Mouse (Mus musculus) hindbrain, embryonic 12.5 days (tissue): Measurements from ENCODE around the gene Invs. TPM values are rescaled to one million over a fixed set of nuclear protein-coding genes. Genes with fewer than 3 reads are reported as not detected.

Experiments
- ATAC-seq: fragments of 200-750 bp; cut with Nextera tagmentation; 2 replicates; pipeline ENCODE4 v1.8.0; 2017; ENCODE audit warnings: moderate TSS enrichment; ENCODE audit not compliant: low FRiP score
- H3K27ac ChIP-seq: fragments of 300-500 bp; sonication (generic); 2 replicates; pipeline ENCODE4 v1.5.1; 2016; ENCODE audit warnings: mild to moderate bottlenecking
- H3K27me3 ChIP-seq: fragments of 300-500 bp; sonication (generic); 2 replicates; pipeline ENCODE4 v1.6.1; 2016; ENCODE audit warnings: mild to moderate bottlenecking
- H3K36me3 ChIP-seq: fragments of 300-500 bp; sonication (generic); 2 replicates; pipeline ENCODE4 v1.6.1; 2016; ENCODE audit warnings: mild to moderate bottlenecking
- H3K4me1 ChIP-seq: fragments of 300-500 bp; sonication (generic); 2 replicates; pipeline ENCODE4 v1.6.1; 2016
- H3K4me2 ChIP-seq: fragments of 300-500 bp; sonication (generic); replicated peaks from 2 replicates; pipeline ENCODE4 v1.6.1; 2016; ENCODE audit warnings: mild to moderate bottlenecking
- H3K4me3 ChIP-seq: fragments of 300-500 bp; sonication (generic); 2 replicates; pipeline ENCODE4 v1.5.1; 2016; ENCODE audit warnings: mild to moderate bottlenecking
- H3K9ac ChIP-seq: fragments of 300-500 bp; sonication (generic); 2 replicates; pipeline ENCODE4 v1.6.1; 2016; ENCODE audit warnings: mild to moderate bottlenecking, moderate library complexity
- H3K9me3 ChIP-seq: fragments of 300-500 bp; sonication (generic); replicated peaks from 2 replicates; pipeline ENCODE4 v1.6.1; 2016; ENCODE audit warnings: mild to moderate bottlenecking
- WGBS: fragments of 180-500 bp; shearing (Covaris S2); methylation state at CpG from one replicate; pipeline ENCODE4 v1.1.7; 2016; 5-methylcytosine and 5-hydroxymethylcytosine counted together
- polyA plus RNA-seq: library from polyadenylated mRNA; unstranded; fragments of >200 nt; fragmentation: Nextera tagmentation; extraction: Ambion mirVana; gene quantifications from 2 replicates; pipeline ENCODE4 v1.2.1, GENCODE M21; 2016

Invs gene
- polyA plus RNA-seq, 1 experiment from 2014 or later: 10.4 TPM

DNA sequence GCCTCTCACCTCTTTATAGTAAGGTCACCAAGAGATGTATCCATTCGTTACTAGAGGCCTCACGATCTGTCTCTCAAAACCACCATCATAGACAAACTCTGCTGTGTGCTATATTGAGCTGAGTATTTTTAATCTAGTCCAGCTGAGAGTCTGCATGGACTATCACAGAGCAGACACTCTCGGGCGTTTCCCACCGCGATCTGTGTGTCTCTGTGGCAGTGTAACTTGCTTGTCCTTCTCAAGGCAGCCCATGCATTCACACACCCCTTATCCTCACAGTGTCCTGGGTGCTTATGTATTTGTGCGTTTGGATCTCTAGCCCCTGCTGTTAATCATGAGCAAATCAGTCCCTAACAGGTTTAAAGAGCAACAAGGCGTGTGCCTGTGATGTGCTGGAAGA, 133.9 kb downstream of the Invs start:
- Histone ChIP-seq H3K27me3 (no peaks in the 10 kb centered on the region), H3K9me3 (no peaks in the 10 kb centered on the region), H3K9ac (no peak overlapping the region), H3K27ac (no peak overlapping the region), H3K4me1 (no peaks in the 10 kb centered on the region), H3K4me2 (no peak overlapping the region), H3K36me3 (no peaks in the 10 kb centered on the region), H3K4me3 (no peak overlapping the region)
- 95% methylated on average over 8 of the region's 8 CpGs for WGBS
- no peak for ATAC-seq

DNA sequence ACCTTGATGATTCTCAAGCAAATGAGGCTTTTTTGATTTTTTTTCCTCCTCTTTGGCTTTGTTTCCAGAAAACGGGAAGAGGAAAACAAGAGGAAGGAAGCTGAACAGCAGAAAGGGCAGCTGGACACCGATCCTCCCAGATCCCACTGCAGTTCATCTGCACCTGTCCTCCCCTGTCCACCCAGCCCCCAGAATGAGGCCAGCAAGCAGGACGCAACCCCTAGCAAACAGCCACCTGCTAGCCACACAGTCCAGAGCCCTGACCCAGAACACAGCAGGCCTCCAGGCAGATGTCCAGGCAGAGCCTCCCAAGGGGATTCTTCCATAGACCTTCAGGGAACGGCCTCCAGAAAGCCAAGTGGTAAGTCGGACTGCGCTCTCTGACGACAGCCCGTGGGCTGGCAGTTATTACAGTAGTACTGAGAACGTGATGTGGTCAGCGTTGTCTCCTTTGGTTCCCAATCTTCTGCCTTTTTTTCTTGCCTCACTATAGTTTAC, 136.3 kb downstream of the Invs start:
- H3K4me2 ChIP-seq: no peak overlapping the region
- WGBS: 85% methylated on average over 10 of the region's 10 CpGs
- H3K9ac ChIP-seq: no peak overlapping the region
- no peaks in the 10 kb centered on the region for H3K36me3 ChIP-seq
- no peak overlapping the region for H3K27ac ChIP-seq
- peaks cover 3% of the 10 kb centered on the region; the same call in 1 of the 2 replicates for H3K9me3 ChIP-seq
- no peaks in the 10 kb centered on the region for H3K4me1 ChIP-seq
- no peaks in the 10 kb centered on the region for H3K27me3 ChIP-seq
- no peak overlapping the region for H3K4me3 ChIP-seq
- no peak for ATAC-seq

DNA sequence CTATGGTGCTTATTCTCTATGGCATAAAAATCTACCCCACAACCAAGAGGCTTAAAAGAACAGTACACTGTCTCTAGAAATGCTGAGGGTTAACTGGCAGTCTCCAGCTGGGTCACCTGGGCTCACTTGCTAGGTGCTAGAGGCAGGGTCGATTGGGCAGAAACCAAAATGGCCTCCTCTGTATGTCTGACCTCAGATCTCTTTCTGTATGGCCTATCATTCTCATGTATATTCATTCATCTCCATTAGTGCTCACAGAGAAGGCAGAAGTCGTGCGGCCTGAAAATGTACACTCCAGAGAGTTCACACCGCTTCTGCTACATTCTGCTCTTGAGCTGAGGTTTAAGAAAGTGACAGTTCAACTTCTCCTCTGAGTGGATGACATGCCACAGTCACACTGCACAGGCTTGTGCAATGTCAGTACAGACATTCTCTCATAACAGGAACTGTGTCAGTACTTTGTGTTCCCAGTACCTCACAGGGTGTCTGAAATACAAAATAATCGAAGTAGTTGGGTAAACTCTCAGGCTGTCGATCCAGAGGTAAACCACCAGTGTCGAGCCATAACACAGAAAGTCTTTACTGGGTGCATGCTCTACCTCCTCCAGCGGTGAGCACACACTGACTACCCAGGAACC, 139.4 kb downstream of the Invs start:
- Histone ChIP-seq H3K4me3 (no peak overlapping the region), H3K4me2 (no peak overlapping the region), H3K27ac (no peak overlapping the region), H3K36me3 (peaks cover 10% of the 10 kb centered on the region; the same call in 1 of the 2 replicates), H3K27me3 (no peaks in the 10 kb centered on the region), H3K4me1 (no peaks in the 10 kb centered on the region), H3K9ac (no peak overlapping the region), H3K9me3 (peaks cover 3% of the 10 kb centered on the region; the same call in 1 of the 2 replicates)
- 89% methylated on average over 8 of the region's 8 CpGs for WGBS
- ATAC-seq: no peak

DNA sequence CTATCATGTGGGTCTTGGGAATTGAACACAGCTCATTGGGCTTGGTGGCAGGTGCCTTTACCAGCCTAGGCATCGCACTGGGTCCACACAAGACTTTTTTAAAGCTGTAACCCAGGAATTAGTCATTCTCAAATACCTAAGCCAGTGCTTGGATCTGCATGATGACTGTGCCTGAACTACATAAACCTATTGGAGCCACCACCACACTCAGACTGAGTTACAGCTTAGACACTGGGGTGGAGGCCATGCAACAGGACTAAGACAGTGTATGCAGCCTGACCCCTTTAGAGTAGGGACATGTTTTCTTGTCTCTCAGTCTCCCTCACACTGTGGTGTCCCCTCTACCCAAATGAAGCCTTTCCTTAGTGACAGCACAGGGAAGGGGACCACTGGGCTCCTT, 143.1 kb downstream of the Invs start:
- Histone ChIP-seq H3K9me3 (peaks cover 3% of the 10 kb centered on the region; the same call in 1 of the 2 replicates), H3K4me2 (no peak overlapping the region), H3K9ac (no peak overlapping the region), H3K27me3 (no peaks in the 10 kb centered on the region), H3K4me1 (peaks cover 3% of the 10 kb centered on the region; the same call in 1 of the 2 replicates), H3K27ac (no peak overlapping the region), H3K36me3 (peaks cover 15% of the 10 kb centered on the region; the same call in 1 of the 2 replicates), H3K4me3 (no peak overlapping the region)
- WGBS: 94% methylated on average over 1 of the region's 1 CpGs
- no peak for ATAC-seq

DNA sequence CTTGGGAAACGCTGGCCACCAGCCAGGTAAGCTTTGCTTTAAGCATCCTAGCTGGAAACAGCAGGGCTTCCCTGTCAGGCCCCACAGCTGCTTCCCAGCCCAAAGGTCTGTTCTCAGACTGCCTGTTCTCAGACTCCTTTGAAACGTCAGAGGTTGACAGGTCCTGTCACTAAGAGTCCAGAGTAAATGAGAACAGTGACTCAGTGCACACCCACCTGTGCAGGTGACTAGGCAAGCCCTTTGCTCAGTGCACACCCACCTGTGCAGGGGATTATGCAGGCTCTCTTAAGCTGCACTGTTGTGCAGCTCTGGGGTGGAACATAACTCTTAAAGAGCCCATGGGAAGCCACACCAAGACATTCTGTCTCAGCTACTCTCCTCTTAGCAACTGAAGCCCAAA, 144.2 kb downstream of the Invs start:
- 44% methylated on average over 2 of the region's 2 CpGs for WGBS
- H3K27me3 ChIP-seq: no peaks in the 10 kb centered on the region
- peaks cover 3% of the 10 kb centered on the region; the same call in 1 of the 2 replicates for H3K4me1 ChIP-seq
- no peak overlapping the region for H3K9ac ChIP-seq
- H3K36me3 ChIP-seq: peaks cover 19% of the 10 kb centered on the region; the same call in 1 of the 2 replicates
- H3K4me3 ChIP-seq: no peak overlapping the region
- ATAC-seq: no peak
- H3K27ac ChIP-seq: no peak overlapping the region
- H3K4me2 ChIP-seq: no peak overlapping the region
- H3K9me3 ChIP-seq: peaks cover 3% of the 10 kb centered on the region; the same call in 1 of the 2 replicates

DNA sequence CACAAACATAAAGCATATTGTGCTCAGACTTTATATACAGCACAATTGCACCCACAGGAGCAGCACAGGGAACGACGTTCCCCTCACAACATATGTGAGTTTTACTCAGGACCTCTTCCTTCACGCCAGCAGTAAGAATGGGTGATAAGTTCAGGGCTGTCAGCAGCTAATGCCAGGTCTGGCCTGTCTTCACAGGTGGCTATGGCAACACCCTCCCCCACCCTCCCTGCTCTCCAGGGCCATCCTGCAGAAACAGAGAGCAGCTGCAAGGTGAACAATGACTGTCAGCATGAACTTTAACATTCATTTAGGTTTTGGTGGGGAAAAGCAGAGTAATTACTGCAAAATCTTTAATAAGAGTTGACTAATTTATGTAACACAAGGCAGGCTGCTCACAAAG, 147.9 kb downstream of the Invs start:
- Histone ChIP-seq H3K4me2 (no peak overlapping the region), H3K9me3 (no peaks in the 10 kb centered on the region), H3K27ac (no peak overlapping the region), H3K27me3 (no peaks in the 10 kb centered on the region), H3K4me3 (no peak overlapping the region), H3K36me3 (peaks cover 40% of the 10 kb centered on the region), H3K4me1 (peaks cover 3% of the 10 kb centered on the region; the same call in 1 of the 2 replicates), H3K9ac (no peak overlapping the region)
- 70% methylated on average over 3 of the region's 3 CpGs for WGBS
- no peak for ATAC-seq

DNA sequence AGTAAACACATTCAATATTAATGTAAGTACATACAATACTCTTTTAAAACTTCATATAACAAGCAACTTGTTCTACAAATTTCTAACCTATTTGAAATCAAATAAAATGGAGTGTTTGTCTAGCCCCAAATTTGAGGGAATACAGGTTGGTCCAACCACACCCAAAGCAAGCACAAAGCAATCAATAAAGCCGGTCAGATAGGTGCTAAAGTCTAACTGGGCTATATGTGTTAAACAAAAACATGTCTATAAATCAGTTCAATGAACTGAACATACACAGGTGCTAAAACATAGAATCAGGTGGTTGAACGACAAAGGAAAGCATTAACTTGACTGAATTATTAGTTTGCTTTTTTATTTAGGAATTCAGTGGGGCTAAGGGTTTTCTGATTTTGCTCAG, 148.5 kb downstream of the Invs start:
- 93% methylated on average over 2 of the region's 2 CpGs for WGBS
- peaks cover 3% of the 10 kb centered on the region; the same call in 1 of the 2 replicates for H3K4me1 ChIP-seq
- H3K36me3 ChIP-seq: peaks cover 46% of the 10 kb centered on the region
- ATAC-seq: no peak
- no peak overlapping the region for H3K9ac ChIP-seq
- no peaks in the 10 kb centered on the region for H3K27me3 ChIP-seq
- H3K27ac ChIP-seq: no peak overlapping the region
- H3K9me3 ChIP-seq: no peaks in the 10 kb centered on the region
- H3K4me3 ChIP-seq: no peak overlapping the region
- H3K4me2 ChIP-seq: no peak overlapping the region

DNA sequence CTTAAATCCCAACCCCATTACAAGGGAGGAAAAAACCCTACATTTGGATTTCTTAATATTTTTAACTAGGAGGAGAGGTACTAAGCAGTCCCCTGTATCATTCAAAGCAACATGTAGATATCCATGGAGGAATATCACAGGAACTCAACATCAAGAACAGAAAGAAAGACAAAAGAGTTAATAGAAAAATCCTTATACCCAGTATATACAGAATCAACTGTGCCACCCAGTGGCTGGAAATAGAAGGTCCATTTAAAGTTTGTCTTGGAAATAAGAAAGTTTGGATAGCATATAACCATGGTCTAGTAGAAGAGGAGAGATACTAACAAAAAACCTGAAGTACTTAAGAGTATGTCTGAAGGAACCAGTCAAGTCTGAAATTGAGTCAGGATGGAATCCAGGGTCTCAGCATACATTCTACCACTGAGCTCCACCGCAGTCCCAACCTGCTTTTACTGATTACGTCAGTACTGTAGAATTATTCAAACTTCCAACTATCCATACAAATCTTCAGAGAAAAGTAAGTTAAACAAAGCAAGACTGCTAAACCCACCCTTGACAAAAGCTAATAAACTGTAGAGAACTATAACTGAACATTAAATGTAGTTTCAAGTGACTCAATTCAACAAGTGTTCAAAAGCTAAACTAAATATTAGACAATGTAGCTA, 174.7 kb downstream of the Invs start:
- H3K4me3 ChIP-seq: no peak overlapping the region
- no peak overlapping the region for H3K4me2 ChIP-seq
- H3K27ac ChIP-seq: no peak overlapping the region
- no peak overlapping the region for H3K9ac ChIP-seq
- peaks cover 54% of the 10 kb centered on the region for H3K36me3 ChIP-seq
- no peaks in the 10 kb centered on the region for H3K4me1 ChIP-seq
- H3K27me3 ChIP-seq: no peaks in the 10 kb centered on the region
- 93% methylated on average over 2 of the region's 2 CpGs for WGBS
- no peaks in the 10 kb centered on the region for H3K9me3 ChIP-seq
- ATAC-seq: no peak

DNA sequence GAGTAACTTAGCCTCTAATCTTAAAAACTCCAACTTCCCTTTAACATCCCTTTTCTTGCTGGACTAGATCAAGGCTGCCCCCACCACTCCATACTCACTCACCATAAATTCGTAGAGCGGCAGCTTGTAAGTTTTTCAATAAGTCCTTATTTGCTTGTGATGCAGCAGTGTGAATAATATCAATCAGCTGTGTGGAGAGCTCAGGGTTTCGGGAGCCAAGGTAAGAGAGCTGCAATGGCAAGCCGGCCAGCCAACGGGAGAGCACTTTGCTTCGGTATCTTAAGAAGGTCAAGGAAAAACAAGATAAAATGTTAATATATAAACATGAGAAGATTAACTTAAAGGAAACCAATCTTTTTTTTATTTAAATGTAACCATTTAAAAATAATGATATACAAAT, 178.9 kb downstream of the Invs start:
- ATAC-seq: no peak
- no peaks in the 10 kb centered on the region for H3K27me3 ChIP-seq
- no peak overlapping the region for H3K9ac ChIP-seq
- H3K4me3 ChIP-seq: no peak overlapping the region
- no peak overlapping the region for H3K4me2 ChIP-seq
- peaks cover 46% of the 10 kb centered on the region for H3K36me3 ChIP-seq
- no peaks in the 10 kb centered on the region for H3K4me1 ChIP-seq
- H3K9me3 ChIP-seq: no peaks in the 10 kb centered on the region
- 96% methylated on average over 6 of the region's 6 CpGs for WGBS
- H3K27ac ChIP-seq: no peak overlapping the region

DNA sequence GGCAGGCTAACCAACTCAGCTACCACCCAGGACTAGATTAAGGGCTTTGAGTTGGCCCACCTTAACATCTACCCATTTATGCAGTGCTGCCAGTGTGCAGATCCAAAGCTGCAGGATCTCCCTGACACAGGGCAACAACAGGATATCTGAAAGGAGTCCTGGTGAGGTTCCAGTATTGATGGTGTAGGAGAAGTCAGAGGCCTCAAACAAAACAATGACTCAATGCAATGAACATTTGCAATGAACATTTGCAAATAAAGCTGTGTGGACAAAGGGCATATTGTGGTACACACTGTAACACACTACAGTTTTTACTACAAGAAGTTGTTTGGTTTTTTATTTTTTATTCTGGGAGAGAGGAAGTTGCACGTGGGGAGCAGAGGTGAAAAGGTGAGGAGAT, 181.5 kb downstream of the Invs start:
- ATAC-seq: no peak

DNA sequence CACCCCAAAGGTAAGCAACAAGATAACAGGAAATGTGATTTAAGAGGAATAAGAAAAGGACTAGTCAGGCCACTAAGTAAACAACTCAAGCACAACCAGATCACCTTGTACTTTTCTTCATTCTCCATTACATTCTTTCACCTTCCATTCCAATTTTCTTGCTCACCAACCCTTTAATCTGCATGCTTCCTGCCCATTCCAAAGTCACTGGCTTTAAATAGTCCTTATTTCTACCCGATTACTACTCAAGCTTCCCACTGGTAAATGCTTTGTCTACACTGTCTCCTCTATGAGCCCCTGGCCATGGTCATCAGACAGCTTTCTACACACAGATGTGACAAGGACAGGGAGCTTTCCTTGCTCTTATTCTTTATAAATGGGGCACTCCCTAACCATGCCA, 191.4 kb downstream of the Invs start:
- Histone ChIP-seq H3K27me3 (no peaks in the 10 kb centered on the region), H3K27ac (no peak overlapping the region), H3K4me3 (no peak overlapping the region), H3K9ac (peak overlapping the region; percentile 47; the same call in 1 of the 2 replicates), H3K4me2 (0 out of 2 replicates have a peak overlapping the region, but pooled peaks have one; percentile 0), H3K9me3 (no peaks in the 10 kb centered on the region), H3K36me3 (peaks cover 17% of the 10 kb centered on the region), H3K4me1 (peaks cover 19% of the 10 kb centered on the region)
- 76% methylated on average over 1 of the region's 1 CpGs for WGBS
- no peak for ATAC-seq

More for the DNA sequence above, 181.5 kb downstream of the Invs start:
- peaks cover 38% of the 10 kb centered on the region for H3K36me3 ChIP-seq
- 88% methylated on average over 1 of the region's 1 CpGs for WGBS
- H3K27me3 ChIP-seq: no peaks in the 10 kb centered on the region
- H3K9ac ChIP-seq: no peak overlapping the region
- no peaks in the 10 kb centered on the region for H3K9me3 ChIP-seq
- H3K4me1 ChIP-seq: no peaks in the 10 kb centered on the region
- no peak overlapping the region for H3K4me3 ChIP-seq
- no peak overlapping the region for H3K4me2 ChIP-seq
- H3K27ac ChIP-seq: no peak overlapping the region

DNA sequence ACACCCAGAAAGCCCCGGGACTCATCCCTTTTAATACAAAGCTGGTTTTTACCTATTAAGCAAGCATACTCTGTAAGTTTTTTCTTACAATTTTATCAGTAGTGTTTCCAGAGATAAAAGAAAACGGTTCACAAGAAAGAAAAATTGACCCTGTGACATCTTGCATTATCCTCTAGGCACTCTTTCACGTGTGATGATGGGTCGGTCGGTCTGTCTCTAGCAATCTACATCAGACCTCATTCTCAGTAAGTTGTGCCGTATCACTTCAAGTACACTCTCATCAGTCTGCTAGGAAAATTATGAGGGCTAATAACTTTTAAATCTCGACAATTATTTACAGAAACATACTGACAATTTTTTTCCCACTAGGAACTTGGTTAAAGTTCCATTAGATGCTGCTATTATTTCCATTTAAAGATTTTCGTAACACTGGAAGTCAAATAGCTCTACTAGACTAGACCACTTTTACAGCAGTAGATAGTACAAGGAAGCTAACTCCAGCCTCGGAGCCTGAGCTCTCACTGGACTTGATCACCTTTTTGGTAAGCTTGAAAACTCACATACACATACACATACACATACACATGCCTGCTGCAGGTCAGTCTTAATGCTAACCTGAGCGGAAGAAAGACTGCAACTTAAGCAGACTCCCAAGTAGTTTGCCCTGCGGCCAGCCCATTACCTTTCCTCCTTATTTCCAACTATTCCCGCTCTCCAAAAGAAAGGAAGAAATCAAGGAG, 192.7 kb downstream of the Invs start:
- 17% methylated on average over 12 of the region's 12 CpGs for WGBS
- Histone ChIP-seq H3K27ac (no peak overlapping the region), H3K27me3 (no peaks in the 10 kb centered on the region), H3K36me3 (peaks cover 11% of the 10 kb centered on the region), H3K9ac (peak overlapping the region; percentile 85), H3K9me3 (no peaks in the 10 kb centered on the region), H3K4me1 (peaks cover 19% of the 10 kb centered on the region), H3K4me2 (peak overlapping the region; percentile 81), H3K4me3 (peak overlapping the region; percentile 80)
- ATAC-seq: no peak
